Comparison of ENCODE assay signal across 8 mouse cellular contexts in genomic region chr4:41136811-41137210, GRCm38 (mm10). TPM values are rescaled to one million over a fixed set of nuclear protein-coding genes. Genes with fewer than 3 reads are reported as not detected.
A peak's percentile ranks its signal among the peaks of the same experiment; 100 is the strongest.
DNase-seq lines count a peak whose midpoint lies in the region; ATAC-seq and TF ChIP-seq lines count a peak whose summit lies in the region.

No protein-coding gene starts in this region.

- H3K9ac ChIP-seq in intestine, embryonic 14.5 days (ENCODE audit: low read length): peak overlapping the region; percentile 94
- H3K9ac ChIP-seq in neural tube, embryonic 13.5 days: peak overlapping the region; percentile 100

- peaks cover 9% of the 10 kb centered on the region for H3K4me1 ChIP-seq in intestine, embryonic 14.5 days (replicated peaks; ENCODE audit: control insufficient read depth, insufficient read depth, low read length)
- H3K4me1 ChIP-seq in neural tube, embryonic 13.5 days (replicated peaks): peaks cover 32% of the 10 kb centered on the region

- H3K36me3 ChIP-seq in intestine, embryonic 14.5 days (ENCODE audit: control insufficient read depth, insufficient read depth, low read length): peaks cover 15% of the 10 kb centered on the region
- peaks cover 21% of the 10 kb centered on the region for H3K36me3 ChIP-seq in neural tube, embryonic 13.5 days

- WGBS in intestine, embryonic 14.5 days: 0% methylated on average over 8 of the region's 8 CpGs
- WGBS in neural tube, embryonic 13.5 days: 0% methylated on average over 8 of the region's 8 CpGs

- H3K4me2 ChIP-seq in intestine, embryonic 14.5 days (ENCODE audit: low read length): peak overlapping the region; percentile 70
- H3K4me2 ChIP-seq in neural tube, embryonic 13.5 days: peak overlapping the region; percentile 79

- TF ChIP-seq CTCF in layer of hippocampus, adult 2 months (conservative IDR thresholded peaks at IDR 0.05): no peak

- no peak for DNase-seq in layer of hippocampus, adult 2 months (ENCODE audit: low spot score in 2 of 2)
- no peak for DNase-seq in layer of hippocampus, adult 9-10 months (ENCODE audit: low spot score)
- peak; percentile 25 for DNase-seq in c-Kit-positive CD71-positive TER-119-positive erythroid progenitor cells, embryonic 14.5 days (ENCODE audit: low spot score)
- DNase-seq in intestine, embryonic 14.5 days (ENCODE audit: low spot score): no peak
- no peak for DNase-seq in adrenal gland, postnatal 10 days
- DNase-seq in cerebellum, postnatal 10 days: no peak
- DNase-seq in right cerebral cortex, postnatal 4 days: no peak

- no peaks in the 10 kb centered on the region for H3K27me3 ChIP-seq in intestine, embryonic 14.5 days (replicated peaks; ENCODE audit: control insufficient read depth, insufficient read depth, low read length)
- H3K27me3 ChIP-seq in neural tube, embryonic 13.5 days: no peaks in the 10 kb centered on the region

- H3K4me3 ChIP-seq in layer of hippocampus, adult 2 months: peak overlapping the region; percentile 82
- H3K4me3 ChIP-seq in intestine, embryonic 14.5 days (ENCODE audit: low read depth, low read length): peak overlapping the region; percentile 87
- H3K4me3 ChIP-seq in neural tube, embryonic 13.5 days: peak overlapping the region; percentile 92

- ATAC-seq in intestine, embryonic 14.5 days (replicated peaks; ENCODE audit: low FRiP score, low TSS enrichment, low read depth): no peak
- ATAC-seq in neural tube, embryonic 13.5 days (ENCODE audit: low read depth): no peak

- H3K27ac ChIP-seq in layer of hippocampus, adult 2 months: peak overlapping the region; percentile 96
- H3K27ac ChIP-seq in intestine, embryonic 14.5 days (ENCODE audit: low read depth): peak overlapping the region; percentile 96
- H3K27ac ChIP-seq in neural tube, embryonic 13.5 days (replicated peaks): peak overlapping the region; percentile 100

- no peaks in the 10 kb centered on the region for H3K9me3 ChIP-seq in intestine, embryonic 14.5 days (ENCODE audit: control insufficient read depth, low read length)
- no peaks in the 10 kb centered on the region for H3K9me3 ChIP-seq in neural tube, embryonic 13.5 days

RNA-seq across cellular contexts. Expression of gene Ube2r2, which starts 1.3 kb away (rescaled TPM):
- 10 to 100 TPM; 77.3 to 81.1 TPM for total RNA-seq in layer of hippocampus, adult 2 months (2021)
- 82.5 and 84.6 TPM in 2 replicates for polyA plus RNA-seq in intestine, embryonic 14.5 days (2014; fragmentation: Nextera tagmentation; extraction: Ambion mirVana)
- 70.0 and 79.9 TPM in 2 replicates for polyA plus RNA-seq in neural tube, embryonic 13.5 days (2015; fragmentation: Nextera tagmentation; extraction: Ambion mirVana)
- 100 to 1,000 TPM; 105 to 107 TPM for total RNA-seq in adrenal gland, postnatal 10 days (2021)

RNA-seq across cellular contexts. Expression of gene Nol6, which starts 12.6 kb away (rescaled TPM):
- 100 to 1,000 TPM; 105 to 113 TPM for total RNA-seq in layer of hippocampus, adult 2 months (2021)
- polyA plus RNA-seq in intestine, embryonic 14.5 days (2014; fragmentation: Nextera tagmentation; extraction: Ambion mirVana): 26.3 and 26.4 TPM in 2 replicates
- polyA plus RNA-seq in neural tube, embryonic 13.5 days (2015; fragmentation: Nextera tagmentation; extraction: Ambion mirVana): 30.0 and 32.6 TPM in 2 replicates
- total RNA-seq in adrenal gland, postnatal 10 days (2021): 10 to 100 TPM; 35.7 to 41.3 TPM

RNA-seq across cellular contexts. Expression of gene Aqp3, which starts 38.8 kb away (rescaled TPM):
- not detected for total RNA-seq in layer of hippocampus, adult 2 months (2021)
- polyA plus RNA-seq in intestine, embryonic 14.5 days (2014; fragmentation: Nextera tagmentation; extraction: Ambion mirVana): 0.96 TPM in 1 of 2 replicates, not detected in the other
- 0.20 and 0.59 TPM in 2 replicates for polyA plus RNA-seq in neural tube, embryonic 13.5 days (2015; fragmentation: Nextera tagmentation; extraction: Ambion mirVana)
- under 1 TPM; 0.63 to 0.76 TPM for total RNA-seq in adrenal gland, postnatal 10 days (2021)
